Mouse (Mus musculus) macrophage (primary cell): ENCODE data around the gene Gm49373. TPM values are rescaled to one million over a fixed set of nuclear protein-coding genes. Genes with fewer than 3 reads are reported as not detected.
"Not testable (repeated sequence)": the region's sequence is repeated elsewhere in the genome, so short reads cannot be mapped to it uniquely, and the experiment has no call there.

Experiments
- H3K27ac ChIP-seq: fragments of 350-480 bp; formaldehyde crosslinking; 2 replicates; pipeline ENCODE4 v1.9.0; 2021
- H3K36me3 ChIP-seq: fragments of 350-480 bp; formaldehyde crosslinking; 2 replicates; pipeline ENCODE4 v1.9.0; 2021; ENCODE audit errors: inconsistent target
- H3K4me3 ChIP-seq: fragments of 350-480 bp; formaldehyde crosslinking; 2 replicates; pipeline ENCODE4 v1.9.0; 2021; ENCODE audit errors: inconsistent target
- H3K79me2 ChIP-seq: fragments of 350-480 bp; formaldehyde crosslinking; 2 replicates; pipeline ENCODE4 v1.9.0; 2021; ENCODE audit errors: inconsistent target
- WGBS: methylation state at CpG from one replicate; pipeline ENCODE4 v1.1.7; 2026; ENCODE audit warnings: inconsistent platforms; ENCODE audit not compliant: missing documents; 5-methylcytosine and 5-hydroxymethylcytosine counted together
- polyA plus RNA-seq: library from polyadenylated mRNA; stranded (reverse); fragments of 250-400 nt; gene quantifications from 3 replicates; pipeline ENCODE4 v1.2.4, GENCODE M21; 2018; ENCODE audit warnings: inconsistent platforms

The Gm49373 gene
- polyA plus RNA-seq, 1 experiment from 2014 or later, result not detected

GRCm38 (mm10) chr9:21091707-21092320, 18.9 kb upstream of the Gm49373 start, which contains the start of the genes Gm38431 and Raver1:
Gene Gm38431 (minus strand): TSS chr9:21091997.
Gene Raver1 (minus strand): TSS chr9:21092008.
- Histone ChIP-seq H3K27ac (peak within 1 kb of the TSS; percentile 48), H3K4me3 (peak within 1 kb of the TSS; percentile 86), H3K79me2 (peaks cover 49% of the 10 kb centered on the region), H3K36me3 (peaks cover 23% of the 10 kb centered on the region; the same call in 1 of the 2 replicates)
- WGBS, result 0% methylated on average over 51 of the region's 54 CpGs

GRCm38 (mm10) chr9:21090972-21091706, 18.2 kb upstream of the Gm49373 start:
- peak overlapping the region; percentile 86 for H3K4me3 ChIP-seq
- H3K36me3 ChIP-seq, result peaks cover 30% of the 10 kb centered on the region; the same call in 1 of the 2 replicates
- peaks cover 56% of the 10 kb centered on the region for H3K79me2 ChIP-seq
- 2% methylated on average over 22 of the region's 24 CpGs for WGBS
- H3K27ac ChIP-seq, result peak overlapping the region; percentile 48

- WGBS, result 100% methylated on average over 1 of the region's 1 CpGs
- H3K4me3 ChIP-seq, result peak overlapping the region; percentile 86
- H3K36me3 ChIP-seq, result peaks cover 36% of the 10 kb centered on the region; the same call in 1 of the 2 replicates
- H3K27ac ChIP-seq, result no peak overlapping the region
- H3K79me2 ChIP-seq, result peaks cover 62% of the 10 kb centered on the region
These were observed 17.6 kb upstream of the Gm49373 start for GRCm38 (mm10) chr9:21090537-21090936.

- Histone ChIP-seq H3K4me3 (no peak overlapping the region), H3K36me3 (peaks cover 89% of the 10 kb centered on the region), H3K27ac (no peak overlapping the region), H3K79me2 (peaks cover 73% of the 10 kb centered on the region)
- 98% methylated on average over 3 of the region's 3 CpGs for WGBS
These were observed 10.4 kb upstream of the Gm49373 start for GRCm38 (mm10) chr9:21083324-21083723.

GRCm38 (mm10) chr9:21081127-21081526, 8.2 kb upstream of the Gm49373 start:
- 93% methylated on average over 9 of the region's 9 CpGs for WGBS
- H3K27ac ChIP-seq, result no peak overlapping the region
- no peak overlapping the region for H3K4me3 ChIP-seq
- H3K36me3 ChIP-seq, result peaks cover 93% of the 10 kb centered on the region
- peaks cover 51% of the 10 kb centered on the region for H3K79me2 ChIP-seq

GRCm38 (mm10) chr9:21075625-21076024, 2.7 kb upstream of the Gm49373 start:
- Histone ChIP-seq H3K36me3 (peaks cover 50% of the 10 kb centered on the region), H3K4me3 (no peak overlapping the region), H3K27ac (no peak overlapping the region), H3K79me2 (peaks cover 24% of the 10 kb centered on the region)
- 95% methylated on average over 3 of the region's 3 CpGs for WGBS

- H3K4me3 ChIP-seq, result peak overlapping the region; percentile 84; the same call in 1 of the 2 replicates
- peaks cover 35% of the 10 kb centered on the region for H3K36me3 ChIP-seq
- no peak overlapping the region; the same call in 1 of the 2 replicates for H3K27ac ChIP-seq
- WGBS, result 50% methylated on average over 1 of the region's 1 CpGs
- H3K79me2 ChIP-seq, result peaks cover 30% of the 10 kb centered on the region
These were observed 1.3 kb upstream of the Gm49373 start for GRCm38 (mm10) chr9:21074173-21074572.

- peaks cover 20% of the 10 kb centered on the region for H3K36me3 ChIP-seq
- peaks cover 30% of the 10 kb centered on the region for H3K79me2 ChIP-seq
- H3K27ac ChIP-seq, result peak overlapping the region; percentile 37; the same call in 1 of the 2 replicates
- peak overlapping the region; percentile 84 for H3K4me3 ChIP-seq
- 7% methylated on average over 4 of the region's 4 CpGs for WGBS
These were observed 255 bp downstream of the Gm49373 start for GRCm38 (mm10) chr9:21072641-21073040.

- Histone ChIP-seq H3K27ac (no peak within 1 kb of the TSS), H3K36me3 (no peaks in the 10 kb centered on the region)
- 86% methylated on average over 14 of the region's 27 CpGs for WGBS
These were observed 5.8 kb downstream of the Gm49373 start, which contains the start of gene Zglp1 for GRCm38 (mm10) chr9:21067006-21067684. Gene Zglp1 (minus strand): TSS chr9:21067093.

GRCm38 (mm10) chr9:21062928-21063327, 10.0 kb downstream of the Gm49373 start:
- Histone ChIP-seq H3K36me3 (no peaks in the 10 kb centered on the region), H3K4me3 (no peak overlapping the region), H3K27ac (no peak overlapping the region), H3K79me2 (no peaks in the 10 kb centered on the region)
- 93% methylated on average over 2 of the region's 2 CpGs for WGBS

More at GRCm38 (mm10) chr9:21067006-21067684, 5.8 kb downstream of the Gm49373 start, which contains the start of gene Zglp1:
- no peak within 1 kb of the TSS for H3K4me3 ChIP-seq
- peaks cover 20% of the 10 kb centered on the region for H3K79me2 ChIP-seq

- no peak overlapping the region for H3K27ac ChIP-seq
- no peak overlapping the region for H3K4me3 ChIP-seq
- no peaks in the 10 kb centered on the region for H3K79me2 ChIP-seq
- H3K36me3 ChIP-seq, result no peaks in the 10 kb centered on the region
- WGBS, result 77% methylated on average over 10 of the region's 10 CpGs
These were observed 21.3 kb downstream of the Gm49373 start for GRCm38 (mm10) chr9:21051578-21051977.

- 94% methylated on average over 3 of the region's 3 CpGs for WGBS
- Histone ChIP-seq H3K27ac (no peak overlapping the region), H3K36me3 (no peaks in the 10 kb centered on the region), H3K79me2 (no peaks in the 10 kb centered on the region), H3K4me3 (no peak overlapping the region)
These were observed 27.7 kb downstream of the Gm49373 start for GRCm38 (mm10) chr9:21045235-21045634.

- H3K4me3 ChIP-seq, H3K79me2 ChIP-seq, H3K36me3 ChIP-seq, H3K27ac ChIP-seq: not testable (repeated sequence)
- WGBS, result 88% methylated on average over 1 of the region's 1 CpGs
These were observed 28.1 kb downstream of the Gm49373 start for GRCm38 (mm10) chr9:21044785-21045184.

GRCm38 (mm10) chr9:21043563-21043962, 29.3 kb downstream of the Gm49373 start:
- H3K27ac ChIP-seq, result no peak overlapping the region
- no peak overlapping the region for H3K4me3 ChIP-seq
- H3K79me2 ChIP-seq, result no peaks in the 10 kb centered on the region
- H3K36me3 ChIP-seq, result no peaks in the 10 kb centered on the region
- 86% methylated on average over 4 of the region's 4 CpGs for WGBS
